Mouse (Mus musculus): ENCODE data around the gene Gemin2. TPM values are rescaled to one million over a fixed set of nuclear protein-coding genes. Genes with fewer than 3 reads are reported as not detected.
"Not testable (repeated sequence)": the region's sequence is repeated elsewhere in the genome, so short reads cannot be mapped to it uniquely, and the experiment has no call there.

Gemin2 gene
- polyA plus RNA-seq, 1 experiment, result 1.8 TPM

GRCm38 (mm10) chr12:59055196-59055850 lies 42.1 kb downstream of the Gemin2 start:
- TF ChIP-seq FLI1 (IDR thresholded peaks at IDR 0.05; ENCODE audit: low read length), result no peak
- TF ChIP-seq GATA1 (IDR thresholded peaks at IDR 0.05; ENCODE audit: borderline replicate concordance, low read length), result no peak
- peaks cover 75% of the 10 kb centered on the region for H3K36me3 ChIP-seq (replicated peaks; ENCODE audit: low read length)
- no peak overlapping the region for H3K4me3 ChIP-seq (replicated peaks)
- H3K27me3 ChIP-seq (replicated peaks), result no peaks in the 10 kb centered on the region
- H3K4me1 ChIP-seq, result peaks cover 76% of the 10 kb centered on the region
- H3K9me3 ChIP-seq, result no peaks in the 10 kb centered on the region

GRCm38 (mm10) chr12:59056222-59056621 lies 43.0 kb downstream of the Gemin2 start:
- peaks cover 80% of the 10 kb centered on the region for H3K4me1 ChIP-seq
- H3K27me3 ChIP-seq (replicated peaks), result no peaks in the 10 kb centered on the region
- no peak overlapping the region for H3K4me3 ChIP-seq (replicated peaks)
- H3K9me3 ChIP-seq, result no peaks in the 10 kb centered on the region
- no peak for TF ChIP-seq GATA1 (IDR thresholded peaks at IDR 0.05; ENCODE audit: borderline replicate concordance, low read length)
- no peak for TF ChIP-seq FLI1 (IDR thresholded peaks at IDR 0.05; ENCODE audit: low read length)
- peaks cover 68% of the 10 kb centered on the region for H3K36me3 ChIP-seq (replicated peaks; ENCODE audit: low read length)

DNA sequence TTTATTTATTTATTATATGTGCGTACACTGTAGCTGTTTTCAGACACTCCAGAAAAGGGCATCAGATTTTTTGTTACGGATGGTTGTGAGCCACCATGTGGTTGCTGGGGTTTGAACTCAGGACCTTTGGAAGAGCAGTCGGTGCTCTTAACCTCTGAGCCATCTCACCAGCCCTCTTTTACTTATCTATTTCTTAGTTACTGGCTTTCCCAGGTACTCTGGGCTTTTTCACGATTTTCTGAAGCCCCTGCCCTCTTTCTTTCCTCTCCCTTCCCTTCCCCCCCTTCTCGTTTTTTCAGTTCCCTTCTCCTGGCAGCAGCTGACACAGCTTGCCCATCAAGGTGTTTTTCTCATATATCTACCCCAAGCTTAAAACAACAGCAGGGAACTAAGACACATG lies 45.0 kb downstream of the Gemin2 start:
- H3K36me3 ChIP-seq (replicated peaks; ENCODE audit: low read length), result peaks cover 53% of the 10 kb centered on the region
- not testable (repeated sequence) for H3K9me3 ChIP-seq; H3K4me3 ChIP-seq (replicated peaks); H3K27me3 ChIP-seq (replicated peaks)
- H3K4me1 ChIP-seq, result peaks cover 65% of the 10 kb centered on the region

GRCm38 (mm10) chr12:59060322-59060721 lies 47.1 kb downstream of the Gemin2 start:
- no peak for TF ChIP-seq FLI1 (IDR thresholded peaks at IDR 0.05; ENCODE audit: low read length)
- TF ChIP-seq GATA1 (IDR thresholded peaks at IDR 0.05; ENCODE audit: borderline replicate concordance, low read length), result no peak
- no peaks in the 10 kb centered on the region for H3K9me3 ChIP-seq
- H3K4me1 ChIP-seq, result peaks cover 46% of the 10 kb centered on the region
- H3K4me3 ChIP-seq (replicated peaks), result peak overlapping the region; percentile 100
- H3K27me3 ChIP-seq (replicated peaks), result no peaks in the 10 kb centered on the region
- peaks cover 37% of the 10 kb centered on the region for H3K36me3 ChIP-seq (replicated peaks; ENCODE audit: low read length)

DNA sequence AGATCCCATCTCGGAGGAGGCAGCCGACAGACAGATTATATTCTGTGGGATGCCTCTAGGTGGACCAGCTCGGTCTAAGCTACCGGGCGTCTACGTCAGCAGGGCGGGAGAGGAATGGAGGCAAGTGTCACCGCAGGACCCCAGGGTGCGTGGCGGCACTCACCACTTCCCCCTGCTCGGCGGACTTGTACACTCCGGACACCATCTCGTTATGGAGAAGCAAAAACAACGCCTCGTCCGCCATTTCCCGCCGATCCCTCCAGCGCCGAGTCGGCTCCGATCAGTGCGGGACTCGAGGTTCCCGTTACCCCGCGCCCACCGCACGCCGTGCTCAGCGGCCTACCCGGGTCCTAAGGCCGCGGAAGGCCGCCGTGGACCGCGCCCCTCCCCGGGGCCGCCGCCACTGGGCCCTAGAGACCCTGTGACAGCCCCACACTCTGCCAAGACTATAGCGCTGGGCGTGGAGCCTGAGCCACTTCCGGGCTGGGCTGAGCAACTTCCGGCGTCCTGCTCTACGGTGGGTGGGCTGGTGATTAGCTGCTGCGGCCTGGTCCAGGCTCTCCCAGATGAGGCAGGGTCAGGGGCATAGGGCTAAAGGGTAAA lies 47.9 kb downstream of the Gemin2 start, which contains the start of gene Trappc6b:
Trappc6b (minus strand) TSS at position 480 of the 603 bp plus-strand sequence.
- H3K27me3 ChIP-seq (replicated peaks), result no peaks in the 10 kb centered on the region

DNA sequence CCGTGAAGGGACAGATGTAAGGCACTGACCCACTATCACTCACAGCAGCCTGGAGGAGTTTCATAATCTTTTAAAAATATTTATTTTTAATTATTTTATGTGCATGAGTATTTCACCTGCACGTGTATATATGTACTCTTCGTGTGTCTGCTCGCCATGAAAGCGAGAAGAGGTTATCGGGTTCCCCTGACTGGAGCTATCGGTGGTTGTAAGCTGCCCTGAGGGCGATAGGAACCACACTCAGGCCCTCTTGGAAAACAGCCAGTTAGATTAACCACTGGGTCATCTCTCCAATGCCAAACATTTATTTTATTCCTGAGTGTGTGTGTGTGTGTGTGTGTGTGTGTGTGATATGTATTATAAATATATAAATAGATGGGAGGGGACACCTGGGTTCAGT lies 51.6 kb downstream of the Gemin2 start:
- no peak for TF ChIP-seq FLI1 (IDR thresholded peaks at IDR 0.05; ENCODE audit: low read length)
- TF ChIP-seq GATA1 (IDR thresholded peaks at IDR 0.05; ENCODE audit: borderline replicate concordance, low read length), result no peak
- Histone ChIP-seq H3K4me1 (peaks cover 26% of the 10 kb centered on the region), H3K36me3 (replicated peaks; ENCODE audit: low read length) (peaks cover 18% of the 10 kb centered on the region), H3K4me3 (replicated peaks) (no peak overlapping the region), H3K27me3 (replicated peaks) (no peaks in the 10 kb centered on the region), H3K9me3 (no peaks in the 10 kb centered on the region)

More for the DNA sequence above, 47.9 kb downstream of the Gemin2 start, which contains the start of gene Trappc6b:
- Histone ChIP-seq H3K9me3 (no peaks in the 10 kb centered on the region), H3K4me3 (replicated peaks) (peak within 1 kb of the TSS; percentile 100), H3K4me1 (peaks cover 40% of the 10 kb centered on the region), H3K36me3 (replicated peaks; ENCODE audit: low read length) (peaks cover 31% of the 10 kb centered on the region)
- TF ChIP-seq GATA1 (IDR thresholded peaks at IDR 0.05; ENCODE audit: borderline replicate concordance, low read length) (no peak), FLI1 (IDR thresholded peaks at IDR 0.05; ENCODE audit: low read length) (peak; percentile 76; the same call in 1 of the 2 replicates)

DNA sequence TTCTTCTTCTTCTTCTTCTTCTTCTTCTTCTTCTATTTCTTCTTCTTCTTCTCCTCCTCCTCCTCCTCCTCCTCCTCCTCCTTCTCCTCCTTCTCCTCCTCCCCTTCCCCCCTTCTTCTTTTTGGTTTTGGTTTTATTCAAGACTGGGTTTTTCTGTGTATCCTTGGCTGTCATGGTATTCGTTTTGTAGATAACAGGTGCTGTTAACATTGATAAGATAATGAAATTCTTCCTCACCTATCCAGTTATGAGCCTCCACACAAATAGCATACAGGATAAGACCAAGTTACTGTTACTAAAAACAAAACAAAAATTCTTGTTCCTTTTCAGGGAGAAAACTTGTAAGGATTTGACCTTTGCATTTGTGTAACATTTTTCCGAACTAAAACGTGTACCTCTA lies 52.6 kb downstream of the Gemin2 start:
- H3K4me1 ChIP-seq, result peaks cover 17% of the 10 kb centered on the region; the same call in 1 of the 2 replicates
- H3K4me3 ChIP-seq (replicated peaks), result peak overlapping the region; percentile 96
- no peak for TF ChIP-seq GATA1 (IDR thresholded peaks at IDR 0.05; ENCODE audit: borderline replicate concordance, low read length)
- no peak for TF ChIP-seq FLI1 (IDR thresholded peaks at IDR 0.05; ENCODE audit: low read length)
- no peaks in the 10 kb centered on the region for H3K9me3 ChIP-seq
- H3K36me3 ChIP-seq (replicated peaks; ENCODE audit: low read length), result peaks cover 28% of the 10 kb centered on the region
- H3K27me3 ChIP-seq (replicated peaks), result no peaks in the 10 kb centered on the region

GRCm38 (mm10) chr12:59066448-59067077 lies 53.4 kb downstream of the Gemin2 start, which contains the start of gene Pnn:
TSS of gene Pnn (plus strand) at chr12:59066884.
- H3K4me3 ChIP-seq (replicated peaks), result peak within 1 kb of the TSS; percentile 96
- no peaks in the 10 kb centered on the region for H3K27me3 ChIP-seq (replicated peaks)
- peaks cover 36% of the 10 kb centered on the region for H3K36me3 ChIP-seq (replicated peaks; ENCODE audit: low read length)
- peaks cover 20% of the 10 kb centered on the region; the same call in 1 of the 2 replicates for H3K4me1 ChIP-seq
- no peaks in the 10 kb centered on the region for H3K9me3 ChIP-seq
- TF ChIP-seq FLI1 (IDR thresholded peaks at IDR 0.05; ENCODE audit: low read length), result no peak
- 0 out of 3 replicates have a peak, but pooled peaks have one; percentile 4 for TF ChIP-seq GATA1 (IDR thresholded peaks at IDR 0.05; ENCODE audit: borderline replicate concordance, low read length)

- Histone ChIP-seq H3K9me3 (no peaks in the 10 kb centered on the region), H3K36me3 (replicated peaks; ENCODE audit: low read length) (peaks cover 41% of the 10 kb centered on the region), H3K4me1 (peaks cover 21% of the 10 kb centered on the region), H3K27me3 (replicated peaks) (no peaks in the 10 kb centered on the region), H3K4me3 (replicated peaks) (peak overlapping the region; percentile 96)
- no peak for TF ChIP-seq GATA1 (IDR thresholded peaks at IDR 0.05; ENCODE audit: borderline replicate concordance, low read length)
- TF ChIP-seq FLI1 (IDR thresholded peaks at IDR 0.05; ENCODE audit: low read length), result no peak
These were observed 53.9 kb downstream of the Gemin2 start for GRCm38 (mm10) chr12:59067095-59067494.

GRCm38 (mm10) chr12:59068791-59069190 lies 55.6 kb downstream of the Gemin2 start:
- Histone ChIP-seq H3K36me3 (replicated peaks; ENCODE audit: low read length) (peaks cover 58% of the 10 kb centered on the region), H3K9me3 (no peaks in the 10 kb centered on the region), H3K4me3 (replicated peaks) (no peak overlapping the region), H3K4me1 (peaks cover 25% of the 10 kb centered on the region), H3K27me3 (replicated peaks) (no peaks in the 10 kb centered on the region)
- TF ChIP-seq FLI1 (IDR thresholded peaks at IDR 0.05; ENCODE audit: low read length) (no peak), GATA1 (IDR thresholded peaks at IDR 0.05; ENCODE audit: borderline replicate concordance, low read length) (no peak)
